Mouse (Mus musculus): ENCODE measurements at regions not wholly inside any gene's neighbourhood (a gene's known extent, or its start where the extent isn't known, plus 50 kb on each side); places are given as distances from the start of the nearest gene placed in this dataset.

DNA sequence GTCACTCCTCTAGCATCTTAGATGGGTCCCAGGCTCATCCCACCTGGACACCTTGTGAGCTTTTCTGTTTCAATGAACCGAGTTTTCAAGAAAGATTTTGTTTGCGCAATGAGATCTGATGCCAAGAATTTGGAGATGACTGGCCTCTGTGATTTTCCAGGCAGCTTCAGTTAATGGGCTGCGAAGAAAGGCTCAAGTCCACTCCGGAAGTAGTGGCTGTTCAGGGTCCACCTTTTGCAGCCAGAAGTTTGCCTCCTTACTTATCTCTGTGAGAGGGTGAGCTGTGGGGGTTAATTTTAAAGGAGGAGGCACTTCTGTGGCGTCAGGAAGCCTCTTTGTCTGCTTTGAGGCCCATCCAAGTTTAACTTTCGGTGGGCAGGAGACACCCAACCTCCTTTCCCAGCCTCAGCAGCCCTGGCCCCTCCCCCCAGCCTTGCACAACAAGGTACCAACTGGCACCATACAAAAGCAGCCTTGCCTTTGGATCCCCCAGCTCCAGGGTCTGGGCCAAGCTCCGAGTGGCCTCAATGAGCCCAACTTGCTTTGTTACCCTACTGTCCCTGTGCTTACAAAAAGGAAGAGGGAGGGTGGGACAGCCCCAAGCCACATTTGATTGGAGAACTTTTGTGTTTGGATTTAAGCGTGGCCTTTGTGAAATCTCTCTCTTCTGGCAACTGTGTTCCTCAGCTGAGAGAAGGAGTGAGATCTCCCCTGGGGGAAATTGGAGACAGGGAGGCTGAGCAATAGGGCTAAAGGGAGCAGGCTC lies 75.3 kb downstream of the Lsm3 start:
- no peaks in the 10 kb centered on the region for H3K36me3 ChIP-seq
- no peaks in the 10 kb centered on the region for H3K27me3 ChIP-seq
- 0 out of 2 replicates have a peak, but pooled peaks cover 4% of the 10 kb centered on the region for H3K4me1 ChIP-seq (replicated peaks)
- no peak overlapping the region for H3K9ac ChIP-seq
- no peak overlapping the region for H3K4me3 ChIP-seq (replicated peaks)
- no peak overlapping the region for H3K4me2 ChIP-seq
- WGBS (ENCODE audit: insufficient replicate concordance), result 37% methylated on average over 8 of the region's 8 CpGs
- DNase-seq (no peak), ATAC-seq (ENCODE audit: low read depth) (no peak)
- H3K9me3 ChIP-seq (replicated peaks), result no peaks in the 10 kb centered on the region
- H3K27ac ChIP-seq, result no peak overlapping the region

DNA sequence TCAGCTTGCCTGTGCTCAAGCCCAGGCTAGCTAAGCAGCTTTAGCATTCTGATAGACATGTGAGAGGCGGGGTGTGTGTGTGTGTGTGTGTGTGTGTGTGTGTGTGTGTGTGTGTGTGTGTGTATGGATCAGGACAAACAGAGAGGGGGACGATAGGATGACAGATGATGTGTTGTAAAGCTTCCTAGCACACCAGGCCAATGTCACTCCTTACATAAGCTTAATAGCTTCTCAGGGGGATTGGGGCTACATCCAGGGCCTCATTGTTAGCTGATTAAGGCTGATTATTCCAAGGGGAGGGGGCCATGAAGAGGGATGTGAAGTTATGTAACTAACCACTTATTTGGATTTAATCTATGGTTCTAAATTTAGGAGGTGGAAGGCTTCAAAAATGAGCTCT lies 76.9 kb downstream of the Lsm3 start:
- Histone ChIP-seq H3K9me3 (replicated peaks) (no peaks in the 10 kb centered on the region), H3K36me3 (no peaks in the 10 kb centered on the region), H3K27ac (no peak overlapping the region), H3K9ac (no peak overlapping the region), H3K4me2 (no peak overlapping the region), H3K27me3 (no peaks in the 10 kb centered on the region), H3K4me1 (replicated peaks) (0 out of 2 replicates have a peak, but pooled peaks cover 4% of the 10 kb centered on the region), H3K4me3 (replicated peaks) (no peak overlapping the region)
- DNase-seq (no peak), ATAC-seq (ENCODE audit: low read depth) (no peak)
- 40% methylated on average over 2 of the region's 2 CpGs for WGBS (ENCODE audit: insufficient replicate concordance)

DNA sequence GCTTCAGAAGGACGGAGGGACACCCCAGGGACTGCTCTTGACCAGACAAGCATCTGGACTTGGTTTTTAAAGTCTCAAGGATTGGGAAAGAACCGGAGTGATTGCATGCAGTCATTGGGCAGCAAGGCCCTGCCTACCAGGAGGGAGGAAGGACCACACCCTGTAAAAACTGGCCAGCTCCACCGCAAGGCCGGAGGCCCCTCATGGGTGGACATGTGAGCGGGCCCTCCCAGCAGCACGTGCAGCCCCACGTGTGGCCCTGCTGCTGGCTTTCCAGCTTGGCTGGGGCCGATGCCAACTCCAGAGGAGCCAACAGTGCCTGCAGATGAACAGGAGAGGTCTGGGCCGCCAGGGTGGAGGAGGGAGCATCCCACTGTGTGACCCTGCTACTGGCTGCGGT lies 83.2 kb downstream of the Lsm3 start:
- Histone ChIP-seq H3K27ac (no peak overlapping the region), H3K9ac (no peak overlapping the region), H3K4me3 (replicated peaks) (no peak overlapping the region), H3K4me2 (no peak overlapping the region), H3K9me3 (replicated peaks) (no peaks in the 10 kb centered on the region), H3K36me3 (no peaks in the 10 kb centered on the region), H3K27me3 (no peaks in the 10 kb centered on the region), H3K4me1 (replicated peaks) (no peaks in the 10 kb centered on the region)
- no peak for ATAC-seq (ENCODE audit: low read depth)
- no peak for DNase-seq
- 53% methylated on average over 10 of the region's 10 CpGs for WGBS (ENCODE audit: insufficient replicate concordance)

DNA sequence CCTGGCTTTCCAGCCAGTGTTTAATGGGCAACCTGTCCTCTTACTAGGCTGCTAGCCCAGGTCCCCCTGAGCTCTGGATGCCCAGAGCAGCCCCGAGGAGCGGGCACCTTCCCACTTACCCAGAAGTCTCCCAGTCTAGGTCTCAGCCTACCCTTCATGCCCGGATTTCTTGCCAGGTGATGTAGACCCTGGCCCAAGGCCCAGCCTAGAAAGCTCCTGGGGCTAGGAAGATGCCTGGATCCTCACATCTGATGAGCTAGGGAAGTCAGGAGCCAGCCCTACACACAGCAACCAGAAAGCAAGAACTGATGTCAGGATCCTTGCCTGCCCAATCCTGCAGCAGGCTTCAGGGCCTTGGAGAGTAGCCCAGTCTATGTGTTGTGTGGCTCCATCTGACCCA lies 83.7 kb upstream of the Slc6a6 start:
- DNase-seq, result no peak
- H3K27me3 ChIP-seq, result no peaks in the 10 kb centered on the region
- no peaks in the 10 kb centered on the region for H3K36me3 ChIP-seq
- H3K9me3 ChIP-seq (replicated peaks), result no peaks in the 10 kb centered on the region
- ATAC-seq (ENCODE audit: low read depth), result no peak
- H3K4me3 ChIP-seq (replicated peaks), result no peak overlapping the region
- no peak overlapping the region for H3K27ac ChIP-seq
- no peaks in the 10 kb centered on the region for H3K4me1 ChIP-seq (replicated peaks)
- no peak overlapping the region for H3K4me2 ChIP-seq
- WGBS (ENCODE audit: insufficient replicate concordance), result 61% methylated on average over 3 of the region's 3 CpGs
- no peak overlapping the region for H3K9ac ChIP-seq

DNA sequence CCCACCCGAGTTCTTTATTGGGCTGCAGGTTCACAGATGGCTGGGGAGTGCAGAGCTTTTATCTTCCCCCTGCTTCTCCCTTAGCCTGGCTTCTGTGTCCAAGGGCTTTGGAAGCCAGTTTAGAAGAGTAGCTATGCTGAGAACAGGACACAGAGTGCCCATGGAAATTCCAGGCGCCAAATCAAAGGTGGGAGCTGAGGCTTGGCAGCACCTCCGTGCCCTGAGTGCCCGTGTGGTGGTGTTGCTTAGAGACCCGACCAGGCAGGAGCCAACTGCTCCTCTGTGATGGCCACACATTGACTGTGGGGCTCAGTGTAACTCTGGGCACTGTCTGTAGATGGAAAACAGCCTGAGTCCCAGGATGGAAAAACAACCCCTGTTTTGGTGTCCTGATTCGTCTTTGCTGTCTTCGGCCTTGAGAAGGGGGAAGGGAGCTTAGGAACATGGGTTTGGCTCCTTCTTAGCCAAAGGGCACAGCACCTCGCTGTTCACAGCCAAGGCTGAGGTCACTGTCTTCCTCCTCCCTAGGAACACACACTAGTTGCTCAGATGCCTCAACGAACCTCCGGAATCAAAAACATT lies 77.1 kb upstream of the Slc6a6 start:
- no peak overlapping the region for H3K27ac ChIP-seq
- no peaks in the 10 kb centered on the region for H3K36me3 ChIP-seq
- H3K9ac ChIP-seq, result no peak overlapping the region
- H3K4me1 ChIP-seq (replicated peaks), result no peaks in the 10 kb centered on the region
- DNase-seq (no peak), ATAC-seq (ENCODE audit: low read depth) (no peak)
- WGBS (ENCODE audit: insufficient replicate concordance), result 67% methylated on average over 10 of the region's 10 CpGs
- H3K4me3 ChIP-seq (replicated peaks), result no peak overlapping the region
- no peaks in the 10 kb centered on the region for H3K9me3 ChIP-seq (replicated peaks)
- no peaks in the 10 kb centered on the region for H3K27me3 ChIP-seq
- H3K4me2 ChIP-seq, result no peak overlapping the region

DNA sequence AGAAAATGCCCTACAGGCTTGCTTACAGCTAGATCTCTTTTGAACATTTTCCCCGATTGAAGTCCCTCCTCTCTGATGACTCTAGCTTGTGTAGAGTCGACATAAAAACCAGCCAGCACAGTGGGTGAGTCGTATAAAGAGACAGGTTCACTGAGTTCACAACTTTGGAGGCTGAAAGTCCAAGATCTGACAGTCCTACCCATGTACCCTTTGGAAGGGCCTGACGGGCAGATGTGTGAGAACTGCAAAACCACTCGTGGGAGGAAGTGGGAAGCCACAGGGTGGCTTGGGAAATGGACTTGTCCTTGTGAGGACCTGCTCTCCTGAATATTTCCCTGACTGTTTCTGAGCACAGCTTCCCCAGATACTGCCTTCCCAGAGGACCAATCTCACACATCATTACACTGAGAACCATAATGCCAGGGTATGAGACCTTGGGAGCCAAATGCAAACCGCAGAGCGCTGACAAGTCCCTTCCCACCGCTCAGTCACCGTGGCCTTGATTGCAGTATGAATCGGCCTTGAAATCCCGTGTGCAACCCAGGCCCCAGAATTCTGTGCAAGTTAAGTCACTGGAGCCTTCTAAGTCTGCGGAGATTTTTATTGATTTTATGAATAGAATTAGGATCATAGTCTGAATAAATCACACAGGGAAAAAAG lies 76.1 kb upstream of the Slc6a6 start:
- Histone ChIP-seq H3K4me2 (no peak overlapping the region), H3K9ac (no peak overlapping the region), H3K4me3 (replicated peaks) (no peak overlapping the region), H3K27me3 (no peaks in the 10 kb centered on the region), H3K9me3 (replicated peaks) (no peaks in the 10 kb centered on the region), H3K27ac (no peak overlapping the region), H3K36me3 (no peaks in the 10 kb centered on the region), H3K4me1 (replicated peaks) (no peaks in the 10 kb centered on the region)
- DNase-seq, result no peak
- ATAC-seq (ENCODE audit: low read depth), result no peak
- WGBS (ENCODE audit: insufficient replicate concordance), result 59% methylated on average over 12 of the region's 12 CpGs

DNA sequence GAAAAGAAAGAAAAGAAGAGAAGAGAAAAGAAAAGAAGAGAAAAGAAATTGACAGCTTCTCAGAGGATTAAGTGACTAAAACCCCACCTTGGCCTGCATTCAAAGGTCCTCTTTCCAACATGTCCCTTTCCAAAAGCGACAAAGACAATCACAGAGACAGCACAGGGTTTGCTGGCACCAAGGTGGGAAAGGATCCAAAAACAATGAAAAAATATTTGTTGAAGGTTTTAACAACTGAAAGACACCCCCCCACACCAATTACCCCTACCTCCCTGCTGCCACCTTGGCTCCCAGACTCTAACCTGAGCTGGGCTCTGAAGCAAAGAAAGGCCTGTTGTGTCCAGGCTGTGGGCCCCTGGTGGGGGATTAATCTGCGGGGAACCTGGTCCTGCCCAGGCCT lies 74.2 kb upstream of the Slc6a6 start:
- H3K36me3 ChIP-seq, result no peaks in the 10 kb centered on the region
- no peak overlapping the region for H3K4me2 ChIP-seq
- H3K4me3 ChIP-seq (replicated peaks), result no peak overlapping the region
- H3K27ac ChIP-seq, result no peak overlapping the region
- H3K4me1 ChIP-seq (replicated peaks), result no peaks in the 10 kb centered on the region
- H3K9ac ChIP-seq, result no peak overlapping the region
- H3K27me3 ChIP-seq, result no peaks in the 10 kb centered on the region
- DNase-seq (no peak), ATAC-seq (ENCODE audit: low read depth) (no peak)
- H3K9me3 ChIP-seq (replicated peaks), result no peaks in the 10 kb centered on the region
- WGBS (ENCODE audit: insufficient replicate concordance), result 50% methylated on average over 2 of the region's 2 CpGs

DNA sequence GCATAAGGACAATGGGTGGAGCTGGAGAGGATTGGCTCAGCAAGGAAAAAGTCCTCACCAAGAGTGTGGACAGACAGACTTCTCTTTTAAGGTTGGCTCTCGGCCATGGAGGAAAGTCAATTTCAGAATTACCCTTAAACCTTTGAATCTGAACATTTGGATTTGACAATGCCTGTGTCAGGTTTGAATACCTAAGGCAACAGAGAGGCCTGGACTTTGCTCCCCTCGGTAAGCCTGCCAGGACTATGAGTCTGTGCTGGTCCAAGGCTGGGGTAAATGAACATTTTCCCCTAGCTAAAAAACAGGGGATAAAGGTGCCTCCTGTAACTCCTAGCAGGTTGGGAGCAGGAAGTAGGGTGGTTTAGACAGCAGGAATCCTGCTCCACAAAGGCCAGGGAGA lies 68.8 kb upstream of the Slc6a6 start:
- ATAC-seq (ENCODE audit: low read depth) (no peak), DNase-seq (no peak)
- Histone ChIP-seq H3K9ac (no peak overlapping the region), H3K27ac (no peak overlapping the region), H3K9me3 (replicated peaks) (no peaks in the 10 kb centered on the region), H3K27me3 (no peaks in the 10 kb centered on the region), H3K4me1 (replicated peaks) (peaks cover 17% of the 10 kb centered on the region), H3K4me3 (replicated peaks) (no peak overlapping the region), H3K36me3 (no peaks in the 10 kb centered on the region), H3K4me2 (no peak overlapping the region)
- WGBS (ENCODE audit: insufficient replicate concordance), result 54% methylated on average over 2 of the region's 2 CpGs

DNA sequence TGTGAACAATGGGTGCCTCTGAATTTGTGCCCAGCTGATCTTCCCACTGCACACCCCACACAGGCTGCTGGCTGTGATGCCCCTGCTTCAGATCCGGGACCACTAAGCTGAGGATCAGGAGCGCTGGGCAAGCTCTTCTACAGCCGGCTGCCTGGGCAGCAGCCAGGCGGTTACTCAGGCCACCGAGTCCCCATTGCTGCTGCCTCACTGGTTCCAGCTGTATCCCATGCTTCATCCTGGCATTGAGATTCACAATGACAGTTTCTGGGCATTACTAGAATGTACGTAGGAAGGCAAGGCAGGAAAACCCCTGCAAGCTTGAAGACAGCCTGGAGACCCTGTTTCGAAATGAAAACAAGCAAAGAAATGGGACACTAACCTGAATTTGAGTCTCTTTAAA lies 67.3 kb upstream of the Slc6a6 start:
- H3K4me3 ChIP-seq (replicated peaks), result no peak overlapping the region
- H3K27me3 ChIP-seq, result no peaks in the 10 kb centered on the region
- WGBS (ENCODE audit: insufficient replicate concordance), result 65% methylated on average over 7 of the region's 7 CpGs
- H3K27ac ChIP-seq, result no peak overlapping the region
- H3K36me3 ChIP-seq, result no peaks in the 10 kb centered on the region
- H3K4me1 ChIP-seq (replicated peaks), result peaks cover 17% of the 10 kb centered on the region
- peak overlapping the region; percentile 54 for H3K4me2 ChIP-seq
- H3K9ac ChIP-seq, result no peak overlapping the region
- ATAC-seq (ENCODE audit: low read depth) (no peak), DNase-seq (no peak)
- no peaks in the 10 kb centered on the region for H3K9me3 ChIP-seq (replicated peaks)

DNA sequence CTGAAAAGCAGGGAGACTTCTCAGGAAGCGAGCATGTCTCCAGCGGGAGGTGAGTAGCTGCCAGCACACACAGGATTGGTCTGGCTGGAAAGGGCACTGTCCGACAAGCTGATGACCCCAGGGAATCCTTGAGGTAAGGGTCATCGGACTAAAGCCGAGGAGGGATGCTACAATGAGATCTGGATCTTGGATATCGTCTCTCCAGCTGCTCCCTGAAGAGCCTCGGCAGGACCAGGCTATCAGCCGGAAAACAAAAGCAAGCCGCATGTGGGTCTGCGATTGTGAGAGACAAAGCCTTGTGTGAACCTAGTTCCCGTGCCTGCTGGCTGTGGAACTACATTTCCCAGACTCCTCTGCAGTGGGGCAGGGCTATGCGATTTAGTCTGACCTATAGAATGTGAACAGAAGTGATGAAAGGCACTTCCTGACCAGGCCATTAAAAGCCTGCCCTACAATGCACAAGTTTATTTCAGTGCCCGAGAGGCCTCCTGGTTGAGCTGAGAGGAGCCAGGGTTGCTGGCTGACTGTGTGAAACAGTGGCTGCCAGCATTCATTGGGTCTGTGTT lies 66.7 kb upstream of the Slc6a6 start:
- Histone ChIP-seq H3K4me3 (replicated peaks) (peak overlapping the region; percentile 28), H3K27ac (peak overlapping the region; percentile 19; the same call in 1 of the 2 replicates), H3K9me3 (replicated peaks) (no peaks in the 10 kb centered on the region), H3K27me3 (no peaks in the 10 kb centered on the region), H3K4me2 (peak overlapping the region; percentile 54), H3K4me1 (replicated peaks) (peaks cover 23% of the 10 kb centered on the region), H3K36me3 (no peaks in the 10 kb centered on the region), H3K9ac (no peak overlapping the region)
- DNase-seq (peak; percentile 53), ATAC-seq (ENCODE audit: low read depth) (peak; percentile 88)
- 4% methylated on average over 13 of the region's 13 CpGs for WGBS (ENCODE audit: insufficient replicate concordance)

DNA sequence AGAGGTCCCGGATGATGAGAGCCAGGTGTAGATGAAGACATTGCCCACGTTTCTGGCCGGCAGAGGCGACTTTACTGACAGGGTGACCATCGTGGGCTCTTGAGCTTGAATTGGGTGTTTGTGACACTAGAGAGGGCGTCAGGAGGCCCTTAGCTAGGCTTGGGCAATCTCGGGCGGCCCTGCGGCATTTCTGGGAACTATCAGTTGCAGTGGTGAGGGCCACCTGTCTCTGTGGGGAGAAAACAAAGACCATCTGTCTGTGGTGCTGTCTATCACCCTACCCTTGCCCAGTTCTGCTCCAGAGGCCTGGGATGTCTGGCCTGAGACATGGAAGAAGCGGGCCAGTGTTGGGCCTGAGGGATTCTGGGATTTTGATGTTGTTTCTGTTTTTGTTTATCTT lies 66.2 kb upstream of the Slc6a6 start:
- H3K27me3 ChIP-seq, result no peaks in the 10 kb centered on the region
- DNase-seq, result peak; percentile 15
- no peak overlapping the region for H3K4me3 ChIP-seq (replicated peaks)
- H3K36me3 ChIP-seq, result no peaks in the 10 kb centered on the region
- H3K4me1 ChIP-seq (replicated peaks), result peaks cover 28% of the 10 kb centered on the region
- peak overlapping the region; percentile 54 for H3K4me2 ChIP-seq
- peak overlapping the region; percentile 19; the same call in 1 of the 2 replicates for H3K27ac ChIP-seq
- no peak overlapping the region for H3K9ac ChIP-seq
- no peaks in the 10 kb centered on the region for H3K9me3 ChIP-seq (replicated peaks)
- peak; percentile 56 for ATAC-seq (ENCODE audit: low read depth)
- WGBS (ENCODE audit: insufficient replicate concordance), result 30% methylated on average over 10 of the region's 10 CpGs
